Mouse (Mus musculus) ES-E14 (cell line): Measurements from ENCODE around the gene Lpar4.

ENCODE experiments used
- CHD2 ChIP-seq: IDR thresholded peaks from 2 replicates; pipeline ENCODE4 v1.6.1; 2014; ENCODE audit warnings: mild to moderate bottlenecking, low read depth, low read length, inconsistent platforms
- HCFC1 ChIP-seq: IDR thresholded peaks from 2 replicates; pipeline ENCODE4 v1.6.1; 2012; ENCODE audit warnings: low read length, inconsistent platforms, borderline replicate concordance; ENCODE audit not compliant: insufficient read depth
- MAFK ChIP-seq: IDR thresholded peaks from 2 replicates; pipeline ENCODE4 v1.6.1; 2014; ENCODE audit warnings: mild to moderate bottlenecking, low read depth, low read length, inconsistent platforms; ENCODE audit not compliant: insufficient read depth
- ZC3H11A ChIP-seq: IDR thresholded peaks from 2 replicates; pipeline ENCODE4 v1.6.1; 2012; ENCODE audit warnings: low read depth, mild to moderate bottlenecking, inconsistent platforms, low read length, borderline replicate concordance

DNA sequence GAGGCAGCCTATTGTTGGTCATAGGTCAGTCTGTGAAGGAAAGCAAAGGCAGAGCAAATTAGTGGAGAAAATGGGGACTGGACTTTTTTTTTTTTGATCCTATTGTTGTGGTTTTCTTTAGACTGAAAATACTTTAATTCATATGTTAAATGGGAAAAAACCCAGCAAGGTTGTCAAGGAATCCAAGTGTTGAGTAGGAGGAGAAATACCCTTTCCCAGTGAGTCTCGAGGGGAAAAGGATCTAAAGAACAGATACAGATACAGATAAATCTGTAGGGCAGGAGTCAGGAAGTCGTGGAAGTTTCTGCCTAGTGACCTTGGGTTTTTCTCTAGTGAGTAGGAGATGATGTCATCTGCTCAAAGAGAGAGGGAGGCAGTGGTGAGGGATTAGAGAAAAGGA, 30.6 kb downstream of the Lpar4 start:
- no peak for TF ChIP-seq HCFC1
- TF ChIP-seq CHD2 = no peak
- TF ChIP-seq MAFK = no peak
- TF ChIP-seq ZC3H11A = no peak
